Mouse (Mus musculus): Measurements from ENCODE around the gene Prkce. TPM values are rescaled to one million over a fixed set of nuclear protein-coding genes. Genes with fewer than 3 reads are reported as not detected.

Gene Prkce
- total RNA-seq, 1 experiment, result 1.7 TPM

- H3K9ac ChIP-seq (ENCODE audit: insufficient read depth, low read depth, low read length, poor library complexity, severe bottlenecking), result no peak overlapping the region
- no peak for TF ChIP-seq ZNF384 (IDR thresholded peaks at IDR 0.05; ENCODE audit: low read depth, low read length)
- TF ChIP-seq CHD2 (IDR thresholded peaks at IDR 0.05; ENCODE audit: low read depth, low read length), result no peak
- no peak for TF ChIP-seq HCFC1 (IDR thresholded peaks at IDR 0.05; ENCODE audit: borderline replicate concordance, insufficient read depth, low read length)
- TF ChIP-seq MAFK (IDR thresholded peaks at IDR 0.05; ENCODE audit: insufficient read depth, low read depth, low read length), result no peak
- no peak for TF ChIP-seq ZC3H11A (IDR thresholded peaks at IDR 0.05; ENCODE audit: borderline replicate concordance, low read depth, low read length)
- H3K27ac ChIP-seq (ENCODE audit: insufficient read depth, low read depth, low read length, poor library complexity, severe bottlenecking), result no peak overlapping the region
- no peaks in the 10 kb centered on the region for H3K9me3 ChIP-seq (ENCODE audit: control insufficient read depth, insufficient read depth, low read depth, low read length)
- in situ Hi-C loops (cut with MboI; ENCODE audit: low sequenced_read_pairs in 2 of 2, unreplicated experiment in 2 of 2), result no loop called here
- DNase-seq (ENCODE audit: low read depth, low spot score), result no peak
- H3K4me1 ChIP-seq (ENCODE audit: control insufficient read depth in 2 of 2, insufficient read depth in 2 of 2, low read length in 2 of 2, poor library complexity in 1 of 2), result no peaks in the 10 kb centered on the region
- H3K36me3 ChIP-seq (ENCODE audit: control insufficient read depth, insufficient read depth, low read length, poor library complexity, severe bottlenecking), result no peaks in the 10 kb centered on the region
- H3K4me3 ChIP-seq (ENCODE audit: insufficient read depth in 1 of 2, low read depth in 1 of 2, low read length in 2 of 2, poor library complexity in 1 of 2, severe bottlenecking in 1 of 2), result no peak overlapping the region
Observed at GRCm38 (mm10) chr17:86363356-86363755, 195.8 kb downstream of the Prkce start.

- H3K27ac ChIP-seq (ENCODE audit: insufficient read depth, low read depth, low read length, poor library complexity, severe bottlenecking), result no peak overlapping the region
- H3K9me3 ChIP-seq (ENCODE audit: control insufficient read depth, insufficient read depth, low read depth, low read length), result no peaks in the 10 kb centered on the region
- no peaks in the 10 kb centered on the region for H3K4me1 ChIP-seq (ENCODE audit: control insufficient read depth in 2 of 2, insufficient read depth in 2 of 2, low read length in 2 of 2, poor library complexity in 1 of 2)
- in situ Hi-C loops (cut with MboI; ENCODE audit: low sequenced_read_pairs in 2 of 2, unreplicated experiment in 2 of 2), result no loop called here
- H3K36me3 ChIP-seq (ENCODE audit: control insufficient read depth, insufficient read depth, low read length, poor library complexity, severe bottlenecking), result no peaks in the 10 kb centered on the region
- no peak overlapping the region for H3K4me3 ChIP-seq (ENCODE audit: insufficient read depth in 1 of 2, low read depth in 1 of 2, low read length in 2 of 2, poor library complexity in 1 of 2, severe bottlenecking in 1 of 2)
- no peak for DNase-seq (ENCODE audit: low read depth, low spot score)
- no peak overlapping the region for H3K9ac ChIP-seq (ENCODE audit: insufficient read depth, low read depth, low read length, poor library complexity, severe bottlenecking)
- TF ChIP-seq CHD2 (IDR thresholded peaks at IDR 0.05; ENCODE audit: low read depth, low read length), result no peak
- TF ChIP-seq HCFC1 (IDR thresholded peaks at IDR 0.05; ENCODE audit: borderline replicate concordance, insufficient read depth, low read length), result no peak
- no peak for TF ChIP-seq ZNF384 (IDR thresholded peaks at IDR 0.05; ENCODE audit: low read depth, low read length)
- TF ChIP-seq MAFK (IDR thresholded peaks at IDR 0.05; ENCODE audit: insufficient read depth, low read depth, low read length), result no peak
- TF ChIP-seq ZC3H11A (IDR thresholded peaks at IDR 0.05; ENCODE audit: borderline replicate concordance, low read depth, low read length), result no peak
Observed at GRCm38 (mm10) chr17:86364349-86365075, 196.9 kb downstream of the Prkce start.

GRCm38 (mm10) chr17:86366919-86367318 lies 199.3 kb downstream of the Prkce start:
- no peak for DNase-seq (ENCODE audit: low read depth, low spot score)
- TF ChIP-seq MAFK (IDR thresholded peaks at IDR 0.05; ENCODE audit: insufficient read depth, low read depth, low read length) (no peak), ZNF384 (IDR thresholded peaks at IDR 0.05; ENCODE audit: low read depth, low read length) (no peak), ZC3H11A (IDR thresholded peaks at IDR 0.05; ENCODE audit: borderline replicate concordance, low read depth, low read length) (no peak), CHD2 (IDR thresholded peaks at IDR 0.05; ENCODE audit: low read depth, low read length) (no peak), HCFC1 (IDR thresholded peaks at IDR 0.05; ENCODE audit: borderline replicate concordance, insufficient read depth, low read length) (no peak)
- Histone ChIP-seq H3K4me3 (ENCODE audit: insufficient read depth in 1 of 2, low read depth in 1 of 2, low read length in 2 of 2, poor library complexity in 1 of 2, severe bottlenecking in 1 of 2) (no peak overlapping the region), H3K9ac (ENCODE audit: insufficient read depth, low read depth, low read length, poor library complexity, severe bottlenecking) (no peak overlapping the region), H3K36me3 (ENCODE audit: control insufficient read depth, insufficient read depth, low read length, poor library complexity, severe bottlenecking) (no peaks in the 10 kb centered on the region), H3K9me3 (ENCODE audit: control insufficient read depth, insufficient read depth, low read depth, low read length) (no peaks in the 10 kb centered on the region), H3K4me1 (ENCODE audit: control insufficient read depth in 2 of 2, insufficient read depth in 2 of 2, low read length in 2 of 2, poor library complexity in 1 of 2) (no peaks in the 10 kb centered on the region), H3K27ac (ENCODE audit: insufficient read depth, low read depth, low read length, poor library complexity, severe bottlenecking) (no peak overlapping the region)
- in situ Hi-C loops (cut with MboI; ENCODE audit: low sequenced_read_pairs in 2 of 2, unreplicated experiment in 2 of 2), result no loop called here

DNA sequence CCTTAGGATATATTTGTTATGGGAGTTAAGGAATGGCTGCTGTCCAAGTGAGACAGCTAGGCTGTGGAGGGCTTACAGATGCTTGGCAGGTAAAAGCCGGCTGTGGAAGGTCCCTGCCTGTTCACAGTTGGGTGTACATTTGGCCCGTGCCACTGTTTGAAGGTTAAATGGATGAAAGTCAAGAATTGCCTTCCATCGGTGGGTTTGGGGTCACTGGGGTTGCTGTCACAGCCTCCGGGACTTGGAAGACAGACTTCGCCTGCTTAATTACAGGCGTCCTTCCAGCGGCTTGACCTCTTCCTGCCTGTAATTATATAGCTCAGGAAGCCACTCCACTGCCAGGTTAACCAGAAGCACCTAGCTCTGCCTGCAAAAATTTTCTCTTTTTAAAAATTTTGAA lies 200.1 kb downstream of the Prkce start:
- no peak overlapping the region for H3K9ac ChIP-seq (ENCODE audit: insufficient read depth, low read depth, low read length, poor library complexity, severe bottlenecking)
- in situ Hi-C loops (cut with MboI; ENCODE audit: low sequenced_read_pairs in 2 of 2, unreplicated experiment in 2 of 2), result no loop called here
- no peaks in the 10 kb centered on the region for H3K9me3 ChIP-seq (ENCODE audit: control insufficient read depth, insufficient read depth, low read depth, low read length)
- no peak overlapping the region for H3K4me3 ChIP-seq (ENCODE audit: insufficient read depth in 1 of 2, low read depth in 1 of 2, low read length in 2 of 2, poor library complexity in 1 of 2, severe bottlenecking in 1 of 2)
- H3K36me3 ChIP-seq (ENCODE audit: control insufficient read depth, insufficient read depth, low read length, poor library complexity, severe bottlenecking), result no peaks in the 10 kb centered on the region
- no peaks in the 10 kb centered on the region for H3K4me1 ChIP-seq (ENCODE audit: control insufficient read depth in 2 of 2, insufficient read depth in 2 of 2, low read length in 2 of 2, poor library complexity in 1 of 2)
- DNase-seq (ENCODE audit: low read depth, low spot score), result no peak
- H3K27ac ChIP-seq (ENCODE audit: insufficient read depth, low read depth, low read length, poor library complexity, severe bottlenecking), result no peak overlapping the region
- no peak for TF ChIP-seq ZNF384 (IDR thresholded peaks at IDR 0.05; ENCODE audit: low read depth, low read length)
- no peak for TF ChIP-seq CHD2 (IDR thresholded peaks at IDR 0.05; ENCODE audit: low read depth, low read length)
- TF ChIP-seq MAFK (IDR thresholded peaks at IDR 0.05; ENCODE audit: insufficient read depth, low read depth, low read length), result no peak
- no peak for TF ChIP-seq ZC3H11A (IDR thresholded peaks at IDR 0.05; ENCODE audit: borderline replicate concordance, low read depth, low read length)
- no peak for TF ChIP-seq HCFC1 (IDR thresholded peaks at IDR 0.05; ENCODE audit: borderline replicate concordance, insufficient read depth, low read length)
